Mouse (Mus musculus) neural tube, embryonic 15.5 days (tissue): ENCODE measurements at regions not wholly inside any gene's neighbourhood (a gene's known extent, or its start where the extent isn't known, plus 50 kb on each side); places are given as distances from the start of the nearest gene placed in this dataset.
A peak's percentile ranks its signal among the peaks of the same experiment; 100 is the strongest.

Experiments used
- ATAC-seq: fragments of 200-750 bp; cut with Nextera tagmentation; 2 replicates; pipeline ENCODE4 v1.8.0; 2017; ENCODE audit warnings: mild to moderate bottlenecking, moderate TSS enrichment, moderate library complexity; ENCODE audit not compliant: low FRiP score
- H3K27ac ChIP-seq: fragments of 300-500 bp; sonication (generic); replicated peaks from 2 replicates; pipeline ENCODE4 v1.5.1; 2015; ENCODE audit warnings: mild to moderate bottlenecking, inconsistent platforms
- H3K27me3 ChIP-seq: fragments of 300-500 bp; sonication (generic); replicated peaks from 2 replicates; pipeline ENCODE4 v1.6.1; 2015; ENCODE audit warnings: inconsistent platforms
- H3K36me3 ChIP-seq: fragments of 300-500 bp; sonication (generic); 2 replicates; pipeline ENCODE4 v1.6.1; 2015; ENCODE audit warnings: inconsistent platforms
- H3K4me1 ChIP-seq: fragments of 300-500 bp; sonication (generic); 2 replicates; pipeline ENCODE4 v1.6.1; 2015; ENCODE audit warnings: inconsistent platforms
- H3K4me2 ChIP-seq: fragments of 300-500 bp; sonication (generic); 2 replicates; pipeline ENCODE4 v1.6.1; 2015; ENCODE audit warnings: inconsistent platforms, mild to moderate bottlenecking, moderate library complexity
- H3K4me3 ChIP-seq: fragments of 300-500 bp; sonication (generic); replicated peaks from 2 replicates; pipeline ENCODE4 v1.5.1; 2015; ENCODE audit warnings: mild to moderate bottlenecking, inconsistent platforms
- H3K9ac ChIP-seq: fragments of 300-500 bp; sonication (generic); replicated peaks from 2 replicates; pipeline ENCODE4 v1.6.1; 2015; ENCODE audit warnings: mild to moderate bottlenecking, inconsistent platforms
- H3K9me3 ChIP-seq: fragments of 300-500 bp; sonication (generic); replicated peaks from 2 replicates; pipeline ENCODE4 v1.6.1; 2016; ENCODE audit warnings: inconsistent platforms
- WGBS: fragments of 180-500 bp; shearing (Covaris S2); methylation state at CpG from one replicate; pipeline ENCODE4 v1.1.7; 2015; ENCODE audit warnings: mixed read lengths; 5-methylcytosine and 5-hydroxymethylcytosine counted together

DNA sequence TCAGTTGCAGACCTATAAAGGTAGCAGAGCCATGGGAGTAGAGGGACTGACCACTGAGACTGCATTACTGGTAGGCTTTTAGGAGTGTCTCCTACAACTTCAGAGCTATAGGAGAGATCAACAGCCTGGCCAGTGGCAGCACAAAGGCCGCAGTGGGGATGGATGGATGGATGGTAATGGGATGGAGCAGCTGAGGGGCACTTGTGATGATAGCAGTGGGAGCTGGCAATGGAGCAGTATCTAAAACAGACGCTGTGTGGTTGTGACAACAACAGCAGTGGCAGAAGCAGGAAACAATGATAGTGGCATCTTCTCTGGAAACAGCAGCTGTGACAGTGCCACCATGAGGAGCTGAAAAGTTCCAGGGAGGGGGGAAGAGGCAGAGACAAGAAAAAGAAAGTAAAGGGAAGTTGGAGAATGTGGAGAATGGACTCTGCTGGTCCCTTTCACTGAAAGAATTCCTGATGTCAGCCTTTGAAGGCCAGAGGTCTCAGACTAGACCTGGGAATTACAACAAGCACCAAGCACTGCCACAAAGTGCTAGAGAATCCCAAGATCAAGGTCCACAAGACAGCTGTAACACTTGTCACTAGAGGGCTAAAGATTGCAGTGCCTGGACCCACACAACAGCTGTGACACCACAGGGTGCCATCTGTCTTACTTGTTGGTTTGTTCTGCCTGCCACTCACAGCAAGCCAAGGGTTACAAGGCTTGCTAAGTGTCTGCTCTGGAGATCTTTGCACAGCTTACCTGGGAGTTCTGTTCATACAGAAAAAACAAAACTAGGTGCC, 624.1 kb upstream of the Pitx2 start:
- no peaks in the 10 kb centered on the region for H3K27me3 ChIP-seq
- no peak overlapping the region for H3K4me2 ChIP-seq
- no peaks in the 10 kb centered on the region for H3K36me3 ChIP-seq
- no peak for ATAC-seq
- H3K27ac ChIP-seq: no peak overlapping the region
- H3K9me3 ChIP-seq: no peaks in the 10 kb centered on the region
- no peak overlapping the region for H3K4me3 ChIP-seq
- 76% methylated on average over 2 of the region's 2 CpGs for WGBS
- no peak overlapping the region for H3K9ac ChIP-seq
- no peaks in the 10 kb centered on the region for H3K4me1 ChIP-seq

DNA sequence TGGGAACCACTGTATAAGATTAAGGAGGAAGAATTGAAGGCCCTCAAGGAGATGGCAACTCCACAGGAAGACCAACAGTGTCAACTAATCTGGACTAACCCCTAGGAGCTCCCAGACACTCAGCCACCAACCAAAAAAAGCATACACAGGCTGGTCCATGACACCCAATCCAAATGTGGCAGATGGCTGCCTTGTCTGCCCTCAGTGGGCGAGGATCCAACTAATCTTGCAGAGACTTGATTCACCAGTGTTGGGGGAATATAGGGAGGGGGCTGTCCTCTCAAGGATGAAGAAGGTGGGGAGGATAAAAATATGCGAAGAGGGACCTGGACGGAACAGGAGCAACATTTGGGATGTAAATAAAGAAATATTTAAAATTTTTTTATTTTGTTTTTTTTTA, 629.1 kb upstream of the Pitx2 start:
- H3K4me3 ChIP-seq: no peak overlapping the region
- no peak overlapping the region for H3K9ac ChIP-seq
- no peak overlapping the region for H3K4me2 ChIP-seq
- 92% methylated on average over 3 of the region's 3 CpGs for WGBS
- no peaks in the 10 kb centered on the region for H3K4me1 ChIP-seq
- no peaks in the 10 kb centered on the region for H3K9me3 ChIP-seq
- H3K27me3 ChIP-seq: no peaks in the 10 kb centered on the region
- no peak for ATAC-seq
- no peak overlapping the region for H3K27ac ChIP-seq
- no peaks in the 10 kb centered on the region for H3K36me3 ChIP-seq

DNA sequence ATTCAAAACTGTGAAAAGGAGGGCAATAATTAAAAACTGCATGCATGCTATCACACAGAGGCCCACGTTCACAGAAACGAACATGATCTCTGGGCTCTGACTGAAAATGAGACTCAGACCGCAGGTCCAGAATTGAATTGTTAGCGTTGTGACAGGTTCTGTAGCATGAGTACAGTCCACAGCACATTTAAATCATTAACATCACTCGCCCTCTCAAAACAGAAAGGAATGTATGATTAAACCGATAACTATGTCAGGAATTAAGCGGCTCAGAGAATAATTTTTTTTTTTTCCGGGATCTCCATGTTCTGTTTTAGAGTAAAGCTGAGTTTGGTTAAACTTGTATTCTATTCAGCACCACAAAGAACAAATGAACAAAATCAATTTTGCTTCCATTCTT, 634.3 kb upstream of the Pitx2 start:
- H3K4me3 ChIP-seq: no peak overlapping the region
- no peak overlapping the region for H3K4me2 ChIP-seq
- H3K27me3 ChIP-seq: no peaks in the 10 kb centered on the region
- H3K36me3 ChIP-seq: no peaks in the 10 kb centered on the region
- H3K4me1 ChIP-seq: no peaks in the 10 kb centered on the region
- ATAC-seq: no peak
- H3K9me3 ChIP-seq: no peaks in the 10 kb centered on the region
- H3K27ac ChIP-seq: no peak overlapping the region
- no peak overlapping the region for H3K9ac ChIP-seq
- WGBS: 81% methylated on average over 8 of the region's 8 CpGs

- Histone ChIP-seq H3K4me3 (no peak overlapping the region), H3K9me3 (no peaks in the 10 kb centered on the region), H3K9ac (no peak overlapping the region), H3K4me1 (0 out of 2 replicates have a peak, but pooled peaks cover 2% of the 10 kb centered on the region), H3K27me3 (no peaks in the 10 kb centered on the region), H3K36me3 (no peaks in the 10 kb centered on the region), H3K27ac (peak overlapping the region; percentile 51), H3K4me2 (0 out of 2 replicates have a peak overlapping the region, but pooled peaks have one; percentile 11)
- WGBS: 36% methylated on average over 9 of the region's 9 CpGs
- ATAC-seq: peak; percentile 94
These were observed 650.5 kb upstream of the Fam241a start for GRCm38 (mm10) chr3:128546416-128547327.

- H3K27ac ChIP-seq: no peak overlapping the region
- H3K4me1 ChIP-seq: peaks cover 6% of the 10 kb centered on the region; the same call in 1 of the 2 replicates
- no peaks in the 10 kb centered on the region for H3K9me3 ChIP-seq
- WGBS: 88% methylated on average over 4 of the region's 4 CpGs
- no peak overlapping the region for H3K9ac ChIP-seq
- no peaks in the 10 kb centered on the region for H3K36me3 ChIP-seq
- no peak overlapping the region for H3K4me3 ChIP-seq
- no peaks in the 10 kb centered on the region for H3K27me3 ChIP-seq
- no peak overlapping the region for H3K4me2 ChIP-seq
- ATAC-seq: no peak
These were observed 629.3 kb upstream of the Fam241a start for GRCm38 (mm10) chr3:128525427-128525826.

GRCm38 (mm10) chr3:128520671-128521103, 624.6 kb upstream of the Fam241a start:
- Histone ChIP-seq H3K4me3 (0 out of 2 replicates have a peak overlapping the region, but pooled peaks have one; percentile 17), H3K36me3 (no peaks in the 10 kb centered on the region), H3K27me3 (no peaks in the 10 kb centered on the region), H3K9ac (no peak overlapping the region), H3K27ac (0 out of 2 replicates have a peak overlapping the region, but pooled peaks have one; percentile 41), H3K4me1 (peaks cover 12% of the 10 kb centered on the region; the same call in 1 of the 2 replicates), H3K4me2 (peak overlapping the region; percentile 50), H3K9me3 (no peaks in the 10 kb centered on the region)
- peak; percentile 81; the same call in 1 of the 2 replicates for ATAC-seq
- 43% methylated on average over 7 of the region's 7 CpGs for WGBS

GRCm38 (mm10) chr3:128519913-128520316, 623.8 kb upstream of the Fam241a start:
- Histone ChIP-seq H3K9ac (no peak overlapping the region), H3K4me2 (peak overlapping the region; percentile 50), H3K27ac (peak overlapping the region; percentile 51; the same call in 1 of the 2 replicates), H3K36me3 (no peaks in the 10 kb centered on the region), H3K4me3 (peak overlapping the region; percentile 17), H3K27me3 (no peaks in the 10 kb centered on the region), H3K9me3 (no peaks in the 10 kb centered on the region), H3K4me1 (peaks cover 12% of the 10 kb centered on the region; the same call in 1 of the 2 replicates)
- ATAC-seq: no peak; the same call in 1 of the 2 replicates
- 18% methylated on average over 6 of the region's 6 CpGs for WGBS

DNA sequence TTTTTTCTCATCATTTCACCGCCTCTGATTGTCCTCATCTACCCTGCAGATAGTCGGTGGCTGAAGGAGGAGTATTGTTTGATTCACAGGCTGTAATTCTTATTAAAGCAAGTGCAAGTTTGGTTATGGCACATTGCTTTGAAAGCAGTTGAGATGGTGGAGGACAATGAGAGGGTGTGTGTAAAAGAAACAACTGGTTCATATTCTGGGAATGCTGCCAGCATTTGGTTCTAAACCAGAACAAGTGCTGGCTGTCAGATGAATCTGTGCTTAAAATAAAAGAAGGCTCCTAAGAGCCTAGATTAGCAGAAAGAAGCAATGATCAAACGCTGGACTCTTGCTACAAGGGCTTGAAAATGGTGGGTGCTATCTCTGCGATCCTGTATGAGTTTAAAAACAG, 622.7 kb upstream of the Fam241a start:
- ATAC-seq: no peak
- Histone ChIP-seq H3K4me3 (no peak overlapping the region), H3K4me1 (peaks cover 12% of the 10 kb centered on the region; the same call in 1 of the 2 replicates), H3K9ac (no peak overlapping the region), H3K27me3 (no peaks in the 10 kb centered on the region), H3K4me2 (no peak overlapping the region), H3K27ac (no peak overlapping the region), H3K36me3 (no peaks in the 10 kb centered on the region), H3K9me3 (no peaks in the 10 kb centered on the region)
- 72% methylated on average over 4 of the region's 4 CpGs for WGBS

DNA sequence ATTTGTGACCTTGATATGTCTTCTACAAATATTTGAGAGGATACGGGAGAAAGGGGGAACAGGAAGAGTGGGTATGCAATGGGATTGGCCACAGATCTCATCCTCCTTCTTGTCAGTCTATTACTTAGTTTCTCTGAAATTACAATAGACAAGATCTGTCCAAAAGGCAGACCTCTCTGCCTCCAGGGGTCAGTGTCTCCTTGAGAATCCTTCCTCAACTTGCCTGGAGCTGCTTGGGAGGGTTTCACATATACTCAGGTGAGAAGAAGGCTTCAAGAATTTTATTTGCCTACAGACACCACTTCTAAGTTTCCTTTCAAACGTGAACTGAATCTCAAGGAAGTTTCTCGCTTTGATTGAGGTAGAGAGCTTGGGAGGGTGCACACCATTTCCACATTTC, 575.0 kb upstream of the Fam241a start:
- Histone ChIP-seq H3K4me3 (no peak overlapping the region), H3K9me3 (no peaks in the 10 kb centered on the region), H3K36me3 (no peaks in the 10 kb centered on the region), H3K27ac (no peak overlapping the region), H3K4me1 (no peaks in the 10 kb centered on the region), H3K9ac (no peak overlapping the region), H3K4me2 (no peak overlapping the region), H3K27me3 (no peaks in the 10 kb centered on the region)
- whole genome bisulfite sequencing: 62% methylated on average over 3 of the region's 3 CpGs
- ATAC-seq: no peak

DNA sequence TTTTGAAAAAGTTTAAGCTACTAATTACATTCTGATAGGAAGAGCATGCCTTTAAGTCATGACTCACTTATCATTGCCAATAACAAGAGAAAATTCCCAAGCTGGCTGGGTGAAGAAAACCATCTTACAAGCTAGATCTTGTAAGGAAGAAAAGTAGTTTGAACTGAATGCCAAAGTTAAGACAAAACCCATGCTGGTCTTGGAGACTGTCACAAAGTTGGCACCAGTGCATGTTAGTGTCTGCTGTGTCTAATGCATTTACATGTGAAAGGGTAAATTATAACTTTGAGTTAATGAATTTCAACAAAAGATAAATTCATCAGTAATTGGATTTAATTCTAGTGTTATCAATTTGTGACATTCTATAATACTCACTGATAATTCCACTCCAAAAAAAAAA, 533.6 kb upstream of the Fam241a start:
- Histone ChIP-seq H3K27ac (no peak overlapping the region), H3K9me3 (no peaks in the 10 kb centered on the region), H3K36me3 (no peaks in the 10 kb centered on the region), H3K4me1 (no peaks in the 10 kb centered on the region), H3K4me2 (no peak overlapping the region), H3K27me3 (no peaks in the 10 kb centered on the region), H3K9ac (no peak overlapping the region), H3K4me3 (no peak overlapping the region)
- ATAC-seq: no peak

GRCm38 (mm10) chr3:128415568-128415967, 519.4 kb upstream of the Fam241a start:
- Histone ChIP-seq H3K9ac (no peak overlapping the region), H3K36me3 (no peaks in the 10 kb centered on the region), H3K27me3 (no peaks in the 10 kb centered on the region), H3K9me3 (no peaks in the 10 kb centered on the region), H3K4me1 (no peaks in the 10 kb centered on the region), H3K4me3 (no peak overlapping the region), H3K4me2 (no peak overlapping the region), H3K27ac (no peak overlapping the region)
- ATAC-seq: no peak
- WGBS: 82% methylated on average over 2 of the region's 2 CpGs
